Mouse (Mus musculus) megakaryocyte, embryonic 14.5 days (primary cell): ENCODE data around the gene Cacna1s.

Experiments
- FLI1 ChIP-seq: IDR thresholded peaks from 2 replicates; pipeline ENCODE4 v1.6.1; 2012; ENCODE audit warnings: low read length, inconsistent platforms, mixed read lengths
- GATA1 ChIP-seq: IDR thresholded peaks from 3 replicates; pipeline ENCODE4 v1.6.1; 2012; ENCODE audit warnings: mixed read lengths, low read length, inconsistent platforms, borderline replicate concordance

DNA sequence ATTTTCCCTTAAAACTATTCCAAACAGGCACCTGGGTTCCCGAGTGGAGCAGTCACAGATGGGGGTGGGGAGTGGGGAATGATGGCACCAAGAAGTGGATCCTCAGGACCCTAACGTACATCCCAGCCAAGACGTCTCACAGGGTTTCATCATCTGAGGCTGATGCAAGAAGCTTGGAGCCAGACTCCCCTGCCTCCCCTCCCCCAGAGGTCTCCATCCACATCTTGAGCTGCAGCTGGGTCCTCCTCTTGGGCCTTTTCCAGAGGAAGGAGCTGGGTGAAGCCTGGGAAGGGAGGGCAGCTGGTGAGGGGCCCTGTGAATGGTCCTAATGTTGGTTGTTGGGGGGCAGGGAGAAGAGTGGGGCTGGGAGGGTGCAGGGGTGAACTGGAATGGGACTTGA, 77.6 kb downstream of the Cacna1s start:
- TF ChIP-seq GATA1 (no peak), FLI1 (no peak)
